29 mouse cellular contexts compared by ENCODE assay signal in genomic region chr5:128903120-128903519, GRCm38 (mm10). TPM values are rescaled to one million over a fixed set of nuclear protein-coding genes. Genes with fewer than 3 reads are reported as not detected.
DNase-seq lines count a peak whose midpoint lies in the region; ATAC-seq and TF ChIP-seq lines count a peak whose summit lies in the region.
"Had no signal": no experiment of that assay in that cellular context is flagged by ENCODE, and none has a peak within 500 bp of the region (broad histone marks: within the 10 kb centered on the region; RNA-seq: fewer than 3 reads in every experiment).

No protein-coding gene starts in this region.

- ATAC-seq in kidney, postnatal 0 days (replicated peaks; ENCODE audit: low FRiP score, low read depth), result no peak
- ATAC-seq in hindbrain, embryonic 15.5 days (ENCODE audit: low FRiP score, low read depth), result peak; percentile 67
- peak; percentile 59 for ATAC-seq in midbrain, embryonic 13.5 days
- peak; percentile 81 for ATAC-seq in neural tube, embryonic 14.5 days (ENCODE audit: low read depth)
- ATAC-seq in megakaryocyte progenitor cell, adult 5-6 weeks (replicated peaks; ENCODE audit: poor library complexity), result no peak
- ATAC-seq: forebrain, embryonic 14.5 days had no signal

- no peak overlapping the region for H3K9ac ChIP-seq in kidney, postnatal 0 days (ENCODE audit: low read depth, low read length)
- H3K9ac ChIP-seq in hindbrain, embryonic 15.5 days, result no peak overlapping the region
- no peak overlapping the region for H3K9ac ChIP-seq in midbrain, embryonic 13.5 days (replicated peaks)
- H3K9ac ChIP-seq in neural tube, embryonic 14.5 days (replicated peaks; ENCODE audit: low read depth, low read length), result no peak overlapping the region
- H3K9ac ChIP-seq: embryonic facial prominence, embryonic 13.5 days; heart, embryonic 12.5 days; liver, embryonic 15.5 days; lung, embryonic 15.5 days had no signal

- intact Hi-C loops in heart, postnatal 36 days (cut with DNase I), result no loop called here

- H3K27me3 ChIP-seq in kidney, postnatal 0 days (ENCODE audit: insufficient read depth, low read length), result no peaks in the 10 kb centered on the region
- H3K27me3 ChIP-seq in hindbrain, embryonic 15.5 days, result no peaks in the 10 kb centered on the region
- no peaks in the 10 kb centered on the region for H3K27me3 ChIP-seq in midbrain, embryonic 13.5 days
- no peaks in the 10 kb centered on the region for H3K27me3 ChIP-seq in neural tube, embryonic 14.5 days (ENCODE audit: control insufficient read depth, insufficient read depth, low read length)
- H3K27me3 ChIP-seq: CH12.LX; embryonic facial prominence, embryonic 13.5 days; heart, embryonic 12.5 days; liver, embryonic 15.5 days; lung, embryonic 15.5 days had no signal

- no peaks in the 10 kb centered on the region for H3K9me3 ChIP-seq in kidney, postnatal 0 days (replicated peaks; ENCODE audit: low read length)
- H3K9me3 ChIP-seq in hindbrain, embryonic 15.5 days, result no peaks in the 10 kb centered on the region
- no peaks in the 10 kb centered on the region for H3K9me3 ChIP-seq in midbrain, embryonic 13.5 days
- peaks cover 2% of the 10 kb centered on the region; the same call in 1 of the 2 replicates for H3K9me3 ChIP-seq in neural tube, embryonic 14.5 days (ENCODE audit: control insufficient read depth, low read length)
- H3K9me3 ChIP-seq: embryonic facial prominence, embryonic 13.5 days; heart, embryonic 12.5 days; limb, embryonic 10.5 days; liver, embryonic 15.5 days; lung, embryonic 15.5 days had no signal

- H3K4me1 ChIP-seq in kidney, postnatal 0 days (replicated peaks; ENCODE audit: insufficient read depth, low read length), result no peaks in the 10 kb centered on the region
- H3K4me1 ChIP-seq in hindbrain, embryonic 15.5 days (replicated peaks), result peaks cover 27% of the 10 kb centered on the region
- peaks cover 31% of the 10 kb centered on the region for H3K4me1 ChIP-seq in midbrain, embryonic 13.5 days (replicated peaks)
- peaks cover 15% of the 10 kb centered on the region for H3K4me1 ChIP-seq in neural tube, embryonic 14.5 days (ENCODE audit: control insufficient read depth, insufficient read depth, low read length)
- H3K4me1 ChIP-seq: embryonic facial prominence, embryonic 13.5 days; heart, embryonic 12.5 days; liver, embryonic 15.5 days; lung, embryonic 15.5 days had no signal

- no peak overlapping the region for H3K4me2 ChIP-seq in kidney, postnatal 0 days (ENCODE audit: low read length)
- 0 out of 2 replicates have a peak overlapping the region, but pooled peaks have one; percentile 7 for H3K4me2 ChIP-seq in hindbrain, embryonic 15.5 days
- H3K4me2 ChIP-seq in midbrain, embryonic 13.5 days (replicated peaks), result no peak overlapping the region
- H3K4me2 ChIP-seq in neural tube, embryonic 14.5 days (ENCODE audit: low read depth, low read length), result no peak overlapping the region
- H3K4me2 ChIP-seq: embryonic facial prominence, embryonic 13.5 days; heart, embryonic 12.5 days; liver, embryonic 15.5 days; lung, embryonic 15.5 days had no signal

- no peak for TF ChIP-seq CTCF in kidney, postnatal 0 days (IDR thresholded peaks at IDR 0.05; ENCODE audit: low read depth)

- peak; percentile 4 for DNase-seq in kidney, postnatal 0 days (ENCODE audit: low spot score)
- DNase-seq in kidney, adult 18-20 months, result no peak
- no peak for DNase-seq in heart, postnatal 36 days
- no peak for DNase-seq in left cerebral cortex, adult 9 months (ENCODE audit: low spot score in 2 of 2)
- DNase-seq: adrenal gland, adult 2 months; B cell, adult 2 months; cerebellum, adult 11-12 months; cerebellum, postnatal 25 days; gastrocnemius, postnatal 10 days; heart, adult 18-20 months; heart, postnatal 10 days; liver; lung, postnatal 4 days; right cerebral cortex, adult 18-20 months; right cerebral cortex, postnatal 4 days; thymus, postnatal 14 days had no signal

- WGBS in kidney, postnatal 0 days, result 23% methylated on average over 12 of the region's 12 CpGs
- 23% methylated on average over 12 of the region's 12 CpGs for WGBS in hindbrain, embryonic 15.5 days
- WGBS in midbrain, embryonic 13.5 days, result 47% methylated on average over 12 of the region's 12 CpGs
- 19% methylated on average over 12 of the region's 12 CpGs for WGBS in neural tube, embryonic 14.5 days

- H3K4me3 ChIP-seq in kidney, postnatal 0 days (replicated peaks; ENCODE audit: low read depth, low read length), result no peak overlapping the region
- H3K4me3 ChIP-seq in hindbrain, embryonic 15.5 days, result no peak overlapping the region
- H3K4me3 ChIP-seq in midbrain, embryonic 13.5 days (replicated peaks), result no peak overlapping the region
- no peak overlapping the region for H3K4me3 ChIP-seq in neural tube, embryonic 14.5 days (ENCODE audit: low read depth, low read length)
- H3K4me3 ChIP-seq: embryonic facial prominence, embryonic 13.5 days; erythroblast, embryonic 14.5 days; heart, embryonic 12.5 days; limb, embryonic 10.5 days; liver, embryonic 15.5 days; lung, embryonic 15.5 days had no signal

- H3K36me3 ChIP-seq in kidney, postnatal 0 days (ENCODE audit: insufficient read depth, low read length), result no peaks in the 10 kb centered on the region
- H3K36me3 ChIP-seq in hindbrain, embryonic 15.5 days, result no peaks in the 10 kb centered on the region
- no peaks in the 10 kb centered on the region for H3K36me3 ChIP-seq in midbrain, embryonic 13.5 days
- no peaks in the 10 kb centered on the region for H3K36me3 ChIP-seq in neural tube, embryonic 14.5 days (ENCODE audit: control insufficient read depth, insufficient read depth, low read length)
- H3K36me3 ChIP-seq: embryonic facial prominence, embryonic 13.5 days; G1E; heart, embryonic 12.5 days; limb, embryonic 10.5 days; liver, embryonic 15.5 days; lung, embryonic 15.5 days had no signal

- H3K27ac ChIP-seq in kidney, postnatal 0 days, result no peak overlapping the region
- H3K27ac ChIP-seq in hindbrain, embryonic 15.5 days (replicated peaks), result peak overlapping the region; percentile 61
- H3K27ac ChIP-seq in midbrain, embryonic 13.5 days, result peak overlapping the region; percentile 67
- H3K27ac ChIP-seq in neural tube, embryonic 14.5 days (ENCODE audit: low read depth, low read length), result peak overlapping the region; percentile 6; the same call in 1 of the 2 replicates
- H3K27ac ChIP-seq: embryonic facial prominence, embryonic 13.5 days; limb, embryonic 10.5 days; liver, embryonic 15.5 days; lung, embryonic 15.5 days had no signal

RNA-seq across cellular contexts. Expression of gene Rimbp2, which starts 50.2 kb away (rescaled TPM):
- not detected in 2 replicates for polyA plus RNA-seq in kidney, postnatal 0 days (2015; fragmentation: Nextera tagmentation; extraction: Ambion mirVana)
- polyA plus RNA-seq in hindbrain, embryonic 15.5 days (2015; fragmentation: Nextera tagmentation; extraction: Ambion mirVana), result 6.6 and 7.3 TPM in 2 replicates
- polyA plus RNA-seq in midbrain, embryonic 13.5 days (2015; fragmentation: Nextera tagmentation; extraction: Ambion mirVana), result 3.0 and 3.5 TPM in 2 replicates
- 7.0 and 8.0 TPM in 2 replicates for polyA plus RNA-seq in neural tube, embryonic 14.5 days (2014; fragmentation: Nextera tagmentation; extraction: Ambion mirVana)
- total RNA-seq in heart, postnatal 36 days (2021), result under 1 TPM in 1 of 2 experiments, not detected in 1; 0.19 TPM
- total RNA-seq in megakaryocyte progenitor cell, adult 5-6 weeks (2015), result not detected in 2 replicates
- total RNA-seq in megakaryocyte progenitor cell, adult 5-6 weeks (2017), result not detected in 2 replicates
- total RNA-seq: CH12.LX; G1E; heart, adult 18-20 months had no signal
- polyA plus RNA-seq: erythroblast, embryonic 14.5 days; G1E; liver, embryonic 15.5 days had no signal

Comparison
In these comparisons a context has a peak if more than half of its experiments do, and no peak if none do; other contexts are left out.
1. ATAC-seq: peak in hindbrain, embryonic 15.5 days (single experiment), midbrain, embryonic 13.5 days (single experiment) and neural tube, embryonic 14.5 days (single experiment); none in kidney, postnatal 0 days (single experiment) and megakaryocyte progenitor cell, adult 5-6 weeks (single experiment).